Mouse (Mus musculus) embryonic fibroblast, embryonic 13.5 days (primary cell): ENCODE measurements around the gene Arsj. TPM values are rescaled to one million over a fixed set of nuclear protein-coding genes. Genes with fewer than 3 reads are reported as not detected.

Experiments used
- H3K27ac ChIP-seq: 2 replicates; pipeline ENCODE4 v1.5.1; 2012; ENCODE audit warnings: low read length, control low read depth, inconsistent platforms; ENCODE audit not compliant: insufficient read depth
- H3K4me1 ChIP-seq: 2 replicates; pipeline ENCODE4 v1.6.1; 2011; ENCODE audit warnings: low read length; ENCODE audit not compliant: control insufficient read depth, insufficient read depth
- H3K4me3 ChIP-seq: 2 replicates; pipeline ENCODE4 v1.5.1; 2011; ENCODE audit warnings: mild to moderate bottlenecking, control low read depth, low read length; ENCODE audit not compliant: insufficient read depth
- CTCF ChIP-seq: IDR thresholded peaks from 2 replicates; pipeline ENCODE4 v1.5.1; 2011; ENCODE audit warnings: mild to moderate bottlenecking, control low read depth, low read length, moderate library complexity, borderline replicate concordance; ENCODE audit not compliant: insufficient read depth
- POLR2A ChIP-seq: IDR thresholded peaks from 2 replicates; pipeline ENCODE4 v1.6.1; 2011; ENCODE audit warnings: low read depth, mild to moderate bottlenecking, control low read depth, low read length, moderate library complexity
- polyA plus RNA-seq: library from polyadenylated mRNA; stranded (reverse); fragments of >200 nt; gene quantifications from 2 replicates; pipeline ENCODE4 v1.2.4, GENCODE M21; 2011; ENCODE audit warnings: low read depth; ENCODE audit not compliant: missing spikeins, insufficient read length

Arsj gene
- polyA plus RNA-seq, 1 experiment: 10.2 TPM

- H3K27ac ChIP-seq: no peak overlapping the region
- peak overlapping the region; percentile 68 for H3K4me3 ChIP-seq
- TF ChIP-seq POLR2A: no peak
- no peak for TF ChIP-seq CTCF
- H3K4me1 ChIP-seq: no peaks in the 10 kb centered on the region
Measured at GRCm38 (mm10) chr3:126364555-126364954, 1.1 kb downstream of the Arsj start.

- no peaks in the 10 kb centered on the region for H3K4me1 ChIP-seq
- H3K27ac ChIP-seq: no peak overlapping the region
- TF ChIP-seq POLR2A (no peak), CTCF (no peak)
- H3K4me3 ChIP-seq: no peak overlapping the region
Measured at GRCm38 (mm10) chr3:126370571-126370970, 7.1 kb downstream of the Arsj start.

- Histone ChIP-seq H3K4me1 (no peaks in the 10 kb centered on the region), H3K27ac (no peak overlapping the region), H3K4me3 (no peak overlapping the region)
- TF ChIP-seq CTCF (no peak), POLR2A (no peak)
Measured at GRCm38 (mm10) chr3:126372815-126373545, 9.5 kb downstream of the Arsj start.

GRCm38 (mm10) chr3:126373721-126374120 is 10.2 kb downstream of the Arsj start:
- Histone ChIP-seq H3K4me3 (no peak overlapping the region), H3K27ac (no peak overlapping the region)
- TF ChIP-seq POLR2A (no peak), CTCF (no peak)

GRCm38 (mm10) chr3:126379252-126379651 is 15.8 kb downstream of the Arsj start:
- no peak overlapping the region for H3K4me3 ChIP-seq
- peaks cover 7% of the 10 kb centered on the region for H3K4me1 ChIP-seq
- TF ChIP-seq POLR2A (no peak), CTCF (no peak)
- no peak overlapping the region for H3K27ac ChIP-seq

More at GRCm38 (mm10) chr3:126373721-126374120, 10.2 kb downstream of the Arsj start:
- H3K4me1 ChIP-seq: no peaks in the 10 kb centered on the region

GRCm38 (mm10) chr3:126379702-126380101 is 16.2 kb downstream of the Arsj start:
- H3K4me3 ChIP-seq: no peak overlapping the region
- H3K27ac ChIP-seq: no peak overlapping the region
- peaks cover 11% of the 10 kb centered on the region for H3K4me1 ChIP-seq
- TF ChIP-seq CTCF (no peak), POLR2A (no peak)

GRCm38 (mm10) chr3:126383276-126383675 is 19.8 kb downstream of the Arsj start:
- peak overlapping the region; percentile 23; the same call in 1 of the 2 replicates for H3K27ac ChIP-seq
- no peak overlapping the region for H3K4me3 ChIP-seq
- no peak for TF ChIP-seq CTCF
- TF ChIP-seq POLR2A: no peak
- peaks cover 12% of the 10 kb centered on the region for H3K4me1 ChIP-seq

- TF ChIP-seq CTCF: no peak
- TF ChIP-seq POLR2A: no peak
- H3K4me1 ChIP-seq: peaks cover 12% of the 10 kb centered on the region
- H3K27ac ChIP-seq: peak overlapping the region; percentile 96
- no peak overlapping the region for H3K4me3 ChIP-seq
Measured at GRCm38 (mm10) chr3:126384657-126385438, 21.4 kb downstream of the Arsj start.

GRCm38 (mm10) chr3:126397451-126397850 is 34.0 kb downstream of the Arsj start:
- H3K27ac ChIP-seq: no peak overlapping the region
- H3K4me3 ChIP-seq: no peak overlapping the region
- H3K4me1 ChIP-seq: no peaks in the 10 kb centered on the region
- TF ChIP-seq POLR2A: no peak

GRCm38 (mm10) chr3:126397985-126398630 is 34.6 kb downstream of the Arsj start:
- H3K4me3 ChIP-seq: no peak overlapping the region
- H3K27ac ChIP-seq: no peak overlapping the region
- H3K4me1 ChIP-seq: no peaks in the 10 kb centered on the region
- TF ChIP-seq CTCF (no peak), POLR2A (no peak)
